Mouse (Mus musculus) urinary bladder, postnatal 25 days (tissue): Measurements from ENCODE around the gene Adam25.
"Not testable (repeated sequence)": the region's sequence is repeated elsewhere in the genome, so short reads cannot be mapped to it uniquely, and the experiment has no call there.

Experiments
- DNase-seq: peaks from one replicate; pipeline ENCODE4 v3.0.0; 2022; ENCODE audit warnings: low spot score

Adam25 gene

DNA sequence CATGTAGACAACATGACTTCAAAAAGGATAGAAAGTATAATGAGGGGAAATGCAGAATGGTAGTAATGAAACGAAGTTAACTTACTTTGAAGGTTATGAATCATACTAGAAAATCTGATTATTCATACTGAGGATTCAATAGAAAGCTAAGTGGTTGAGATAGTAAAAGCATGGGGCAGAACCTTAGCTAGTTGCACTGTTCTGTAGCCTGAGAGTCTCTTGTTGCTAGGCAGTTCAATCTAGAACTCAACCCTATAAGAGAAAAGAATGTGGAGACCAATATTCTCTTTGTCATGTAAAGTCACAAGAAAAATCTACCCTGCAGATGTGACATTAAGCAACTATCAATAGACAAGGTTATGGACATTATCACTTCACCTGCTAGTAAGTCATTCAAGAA is at the start of gene Adam25:
Adam25 (plus strand) TSS at position 301 of the 400 bp plus-strand sequence.
- DNase-seq = not testable (repeated sequence)

DNA sequence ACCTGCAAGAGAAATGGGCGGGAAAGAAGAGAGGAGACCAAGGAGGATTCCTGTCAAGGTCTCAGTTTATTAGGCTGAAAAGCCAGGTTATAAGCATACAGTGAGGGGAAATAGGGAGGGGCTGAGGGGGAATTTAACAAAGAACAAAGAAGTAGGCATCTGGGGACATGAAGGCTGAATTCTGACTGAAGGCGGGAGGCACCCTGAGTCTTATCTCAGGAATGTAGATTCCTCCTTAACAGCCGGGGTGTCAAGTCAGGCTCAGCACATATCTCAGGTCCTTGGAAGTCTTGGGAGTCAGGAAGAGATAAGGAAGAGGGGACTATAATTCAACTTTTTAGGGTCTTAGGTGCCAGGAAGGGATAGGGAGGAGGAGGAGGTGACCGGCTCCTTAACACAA is 36.6 kb upstream of the Adam25 start:
- not testable (repeated sequence) for DNase-seq

DNA sequence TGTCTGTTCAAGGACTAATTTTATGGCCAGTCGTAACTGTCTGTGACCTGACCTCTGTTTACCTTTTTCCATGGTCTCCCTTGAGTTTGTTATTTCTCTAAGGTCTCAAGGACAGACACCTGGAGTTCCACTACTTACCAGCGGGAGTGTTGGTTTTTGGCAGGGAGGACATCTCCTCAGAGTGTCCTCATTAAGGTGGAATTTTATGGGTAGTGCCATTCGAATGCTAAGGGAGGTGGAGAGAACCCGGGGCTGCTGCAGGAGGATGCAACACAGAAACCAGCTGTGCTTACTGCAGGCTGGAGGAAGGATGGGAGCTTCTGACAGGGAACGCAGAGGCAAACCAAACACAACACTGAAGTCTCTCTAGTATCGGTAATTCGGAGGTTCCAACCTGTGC is 36.0 kb upstream of the Adam25 start:
- DNase-seq = no peak

GRCm38 (mm10) chr8:40783320-40783719 is 31.3 kb downstream of the Adam25 start:
- DNase-seq = no peak

GRCm38 (mm10) chr8:40792973-40793372 is 41.0 kb downstream of the Adam25 start, which contains the start of gene Adam20:
Adam20 (plus strand) TSS chr8:40793273.
- DNase-seq = not testable (repeated sequence)

- DNase-seq = no peak
Measured at GRCm38 (mm10) chr8:40803379-40804079, 51.5 kb downstream of the Adam25 start.
